Mouse (Mus musculus) cortical plate, adult 2 months (tissue): ENCODE data around the gene Ptpra. TPM values are rescaled to one million over a fixed set of nuclear protein-coding genes. Genes with fewer than 3 reads are reported as not detected.
"Not testable (repeated sequence)": the region's sequence is repeated elsewhere in the genome, so short reads cannot be mapped to it uniquely, and the experiment has no call there.

Source experiments
- H3K27ac ChIP-seq: fragments of 200-500 bp; 2 replicates; pipeline ENCODE4 v1.5.1; 2012; ENCODE audit warnings: low read length, control low read depth, inconsistent platforms; ENCODE audit not compliant: insufficient read depth
- H3K4me1 ChIP-seq: fragments of 200-500 bp; 2 replicates; pipeline ENCODE4 v1.6.1; 2011; ENCODE audit warnings: low read length; ENCODE audit not compliant: control insufficient read depth, insufficient read depth
- H3K4me3 ChIP-seq: fragments of 200-500 bp; 2 replicates; pipeline ENCODE4 v1.5.1; 2011; ENCODE audit warnings: mild to moderate bottlenecking, low read length, control low read depth; ENCODE audit not compliant: insufficient read depth
- CTCF ChIP-seq: fragments of 200-500 bp; IDR thresholded peaks from 2 replicates; pipeline ENCODE4 v1.5.1; 2011; ENCODE audit warnings: mild to moderate bottlenecking, control low read depth, low read length; ENCODE audit not compliant: insufficient read depth; ENCODE audit errors: extremely low read depth
- POLR2A ChIP-seq: fragments of 200-500 bp; IDR thresholded peaks from 2 replicates; pipeline ENCODE4 v1.6.1; 2011; ENCODE audit warnings: mild to moderate bottlenecking, low read length, control low read depth; ENCODE audit not compliant: insufficient read depth; ENCODE audit errors: extremely low read depth
- polyA plus RNA-seq: library from polyadenylated mRNA; depleted of rRNA; stranded (reverse); fragments of >200 nt; gene quantifications from 2 replicates; pipeline ENCODE4 v1.2.3, GENCODE M21; 2012

The Ptpra gene
- polyA plus RNA-seq, 1 experiment = 156 TPM

GRCm38 (mm10) chr2:130563212-130564055 lies 113.4 kb downstream of the Ptpra start, which contains the start of gene Mrps26:
Gene Mrps26, plus strand, starts transcription at chr2:130563742.
- Histone ChIP-seq H3K4me1 (peaks cover 3% of the 10 kb centered on the region; the same call in 1 of the 2 replicates), H3K27ac (peak within 1 kb of the TSS; percentile 63; the same call in 1 of the 2 replicates), H3K4me3 (peak within 1 kb of the TSS; percentile 91)
- TF ChIP-seq CTCF (peak; percentile 25; the same call in 1 of the 2 replicates), POLR2A (peak; percentile 79)

GRCm38 (mm10) chr2:130564063-130564462 lies 114.0 kb downstream of the Ptpra start:
- peak overlapping the region; percentile 63; the same call in 1 of the 2 replicates for H3K27ac ChIP-seq
- peak overlapping the region; percentile 91 for H3K4me3 ChIP-seq
- TF ChIP-seq CTCF (no peak), POLR2A (no peak)
- peaks cover 3% of the 10 kb centered on the region; the same call in 1 of the 2 replicates for H3K4me1 ChIP-seq

- peaks cover 3% of the 10 kb centered on the region; the same call in 1 of the 2 replicates for H3K4me1 ChIP-seq
- TF ChIP-seq CTCF (no peak), POLR2A (no peak)
- peak overlapping the region; percentile 91 for H3K4me3 ChIP-seq
- H3K27ac ChIP-seq = no peak overlapping the region
Observed at GRCm38 (mm10) chr2:130564983-130565382, 114.9 kb downstream of the Ptpra start.

GRCm38 (mm10) chr2:130568921-130569320 lies 118.8 kb downstream of the Ptpra start:
- TF ChIP-seq CTCF (no peak), POLR2A (no peak)
- Histone ChIP-seq H3K4me1 (peaks cover 3% of the 10 kb centered on the region; the same call in 1 of the 2 replicates), H3K4me3 (no peak overlapping the region), H3K27ac (no peak overlapping the region)

- H3K27ac ChIP-seq = no peak overlapping the region
- TF ChIP-seq POLR2A (no peak), CTCF (no peak)
Observed at GRCm38 (mm10) chr2:130569926-130570325, 119.8 kb downstream of the Ptpra start.

GRCm38 (mm10) chr2:130574960-130575359 lies 124.9 kb downstream of the Ptpra start:
- no peak overlapping the region for H3K4me3 ChIP-seq
- H3K27ac ChIP-seq = no peak overlapping the region
- H3K4me1 ChIP-seq = no peaks in the 10 kb centered on the region
- TF ChIP-seq CTCF = no peak
- TF ChIP-seq POLR2A = no peak

More at GRCm38 (mm10) chr2:130569926-130570325, 119.8 kb downstream of the Ptpra start:
- peaks cover 2% of the 10 kb centered on the region; the same call in 1 of the 2 replicates for H3K4me1 ChIP-seq
- no peak overlapping the region for H3K4me3 ChIP-seq

- TF ChIP-seq CTCF (no peak), POLR2A (no peak)
- Histone ChIP-seq H3K4me1 (no peaks in the 10 kb centered on the region), H3K4me3 (no peak within 1 kb of the TSS), H3K27ac (no peak within 1 kb of the TSS)
Observed at GRCm38 (mm10) chr2:130575873-130576272, 125.8 kb downstream of the Ptpra start, which contains the start of gene Oxt. Gene Oxt, plus strand, starts transcription at chr2:130576173.

GRCm38 (mm10) chr2:130576564-130576963 lies 126.5 kb downstream of the Ptpra start:
- H3K27ac ChIP-seq, H3K4me1 ChIP-seq, H3K4me3 ChIP-seq: not testable (repeated sequence)

GRCm38 (mm10) chr2:130577021-130577420 lies 126.9 kb downstream of the Ptpra start:
- Histone ChIP-seq H3K4me1 (no peaks in the 10 kb centered on the region), H3K27ac (no peak overlapping the region), H3K4me3 (no peak overlapping the region)
- TF ChIP-seq POLR2A (no peak), CTCF (no peak)

- H3K4me3 ChIP-seq = no peak overlapping the region
- no peak for TF ChIP-seq CTCF
- no peak for TF ChIP-seq POLR2A
Observed at GRCm38 (mm10) chr2:130577632-130578031, 127.6 kb downstream of the Ptpra start.

More at GRCm38 (mm10) chr2:130577632-130578031, 127.6 kb downstream of the Ptpra start:
- Histone ChIP-seq H3K27ac (no peak overlapping the region), H3K4me1 (no peaks in the 10 kb centered on the region)
